Mouse (Mus musculus) midbrain, embryonic 15.5 days (tissue): ENCODE results near the gene Rogdi. TPM values are rescaled to one million over a fixed set of nuclear protein-coding genes. Genes with fewer than 3 reads are reported as not detected.

Experiments
- ATAC-seq: fragments of 200-750 bp; cut with Nextera tagmentation; replicated peaks from 2 replicates; pipeline ENCODE4 v1.8.0; 2017; ENCODE audit warnings: moderate TSS enrichment
- H3K27ac ChIP-seq: fragments of 300-500 bp; sonication (generic); 2 replicates; pipeline ENCODE4 v1.5.1; 2015; ENCODE audit warnings: mild to moderate bottlenecking, inconsistent platforms
- H3K27me3 ChIP-seq: fragments of 300-500 bp; sonication (generic); replicated peaks from 2 replicates; pipeline ENCODE4 v1.6.1; 2015; ENCODE audit warnings: inconsistent platforms
- H3K36me3 ChIP-seq: fragments of 300-500 bp; sonication (generic); replicated peaks from 2 replicates; pipeline ENCODE4 v1.6.1; 2015; ENCODE audit warnings: inconsistent platforms
- H3K4me1 ChIP-seq: fragments of 300-500 bp; sonication (generic); 2 replicates; pipeline ENCODE4 v1.6.1; 2015; ENCODE audit warnings: inconsistent platforms
- H3K4me2 ChIP-seq: fragments of 300-500 bp; sonication (generic); 2 replicates; pipeline ENCODE4 v1.6.1; 2015; ENCODE audit warnings: inconsistent platforms, mild to moderate bottlenecking, moderate library complexity
- H3K4me3 ChIP-seq: fragments of 300-500 bp; sonication (generic); 2 replicates; pipeline ENCODE4 v1.5.1; 2015; ENCODE audit warnings: mild to moderate bottlenecking, inconsistent platforms
- H3K9ac ChIP-seq: fragments of 300-500 bp; sonication (generic); 2 replicates; pipeline ENCODE4 v1.6.1; 2015; ENCODE audit warnings: mild to moderate bottlenecking, inconsistent platforms
- H3K9me3 ChIP-seq: fragments of 300-500 bp; sonication (generic); 2 replicates; pipeline ENCODE4 v1.6.1; 2016; ENCODE audit warnings: inconsistent platforms
- WGBS: fragments of 180-500 bp; shearing (Covaris S2); methylation state at CpG from one replicate; pipeline ENCODE4 v1.1.7; 2015; ENCODE audit warnings: mixed read lengths; 5-methylcytosine and 5-hydroxymethylcytosine counted together
- polyA plus RNA-seq: library from polyadenylated mRNA; unstranded; fragments of >200 nt; fragmentation: Nextera tagmentation; extraction: Ambion mirVana; gene quantifications from 2 replicates; pipeline ENCODE4 v1.2.1, GENCODE M21; 2015

The Rogdi gene
- polyA plus RNA-seq, result 157 TPM in 2 replicates

GRCm38 (mm10) chr16:5013054-5013838 is at the start of gene Rogdi:
Gene Rogdi, minus strand, starts transcription at chr16:5013553.
- peak within 1 kb of the TSS; percentile 70 for H3K9ac ChIP-seq
- H3K4me3 ChIP-seq, result peak within 1 kb of the TSS; percentile 72
- no peaks in the 10 kb centered on the region for H3K9me3 ChIP-seq
- H3K4me2 ChIP-seq, result peak within 1 kb of the TSS; percentile 55
- peaks cover 30% of the 10 kb centered on the region for H3K36me3 ChIP-seq
- peaks cover 13% of the 10 kb centered on the region for H3K4me1 ChIP-seq
- peak within 1 kb of the TSS; percentile 86 for H3K27ac ChIP-seq
- no peaks in the 10 kb centered on the region for H3K27me3 ChIP-seq
- ATAC-seq, result peak; percentile 99
- under 1% methylated on average over 62 of the region's 63 CpGs for WGBS

- Histone ChIP-seq H3K27me3 (no peaks in the 10 kb centered on the region), H3K9me3 (no peaks in the 10 kb centered on the region), H3K27ac (no peak overlapping the region), H3K36me3 (peaks cover 20% of the 10 kb centered on the region), H3K4me3 (no peak overlapping the region), H3K4me1 (0 out of 2 replicates have a peak, but pooled peaks cover 6% of the 10 kb centered on the region), H3K9ac (no peak overlapping the region), H3K4me2 (no peak overlapping the region)
- no peak for ATAC-seq
- 90% methylated on average over 1 of the region's 1 CpGs for WGBS
These were observed 44.8 kb upstream of the Rogdi start for GRCm38 (mm10) chr16:5058114-5058513.

- peak overlapping the region; percentile 94 for H3K4me3 ChIP-seq
- H3K9me3 ChIP-seq, result no peaks in the 10 kb centered on the region
- peak overlapping the region; percentile 90 for H3K4me2 ChIP-seq
- H3K4me1 ChIP-seq, result peaks cover 41% of the 10 kb centered on the region
- ATAC-seq, result peak; percentile 84
- under 1% methylated on average over 77 of the region's 78 CpGs for WGBS
- no peaks in the 10 kb centered on the region for H3K27me3 ChIP-seq
- peak overlapping the region; percentile 91 for H3K9ac ChIP-seq
- peaks cover 19% of the 10 kb centered on the region for H3K36me3 ChIP-seq
- peak overlapping the region; percentile 96 for H3K27ac ChIP-seq
These were observed 37.1 kb upstream of the Rogdi start for GRCm38 (mm10) chr16:5050251-5051110.

GRCm38 (mm10) chr16:5049774-5050234 is 36.5 kb upstream of the Rogdi start, which contains the start of the genes Glyr1 and Ubn1:
Gene Glyr1, minus strand, starts transcription at chr16:5049863.
Gene Ubn1, plus strand, starts transcription at chr16:5050057.
- Histone ChIP-seq H3K27me3 (no peaks in the 10 kb centered on the region), H3K36me3 (peaks cover 25% of the 10 kb centered on the region), H3K27ac (peak within 1 kb of the TSS; percentile 96), H3K9ac (peak within 1 kb of the TSS; percentile 91), H3K4me2 (peak within 1 kb of the TSS; percentile 90), H3K9me3 (no peaks in the 10 kb centered on the region), H3K4me1 (peaks cover 41% of the 10 kb centered on the region), H3K4me3 (peak within 1 kb of the TSS; percentile 94)
- under 1% methylated on average over 56 of the region's 56 CpGs for WGBS
- peak; percentile 100 for ATAC-seq

- Histone ChIP-seq H3K4me2 (peak overlapping the region; percentile 83), H3K4me3 (peak overlapping the region; percentile 94), H3K4me1 (peaks cover 41% of the 10 kb centered on the region), H3K9me3 (no peaks in the 10 kb centered on the region), H3K27ac (peak overlapping the region; percentile 88), H3K27me3 (no peaks in the 10 kb centered on the region), H3K9ac (peak overlapping the region; percentile 86), H3K36me3 (peaks cover 27% of the 10 kb centered on the region)
- peak; percentile 79 for ATAC-seq
- WGBS, result under 1% methylated on average over 38 of the region's 38 CpGs
These were observed 35.9 kb upstream of the Rogdi start for GRCm38 (mm10) chr16:5049182-5049773.

GRCm38 (mm10) chr16:5045322-5045721 is 32.0 kb upstream of the Rogdi start:
- H3K9me3 ChIP-seq, result no peaks in the 10 kb centered on the region
- no peaks in the 10 kb centered on the region for H3K27me3 ChIP-seq
- peaks cover 57% of the 10 kb centered on the region for H3K36me3 ChIP-seq
- H3K4me3 ChIP-seq, result no peak overlapping the region
- no peak overlapping the region for H3K4me2 ChIP-seq
- WGBS, result 98% methylated on average over 3 of the region's 3 CpGs
- H3K9ac ChIP-seq, result no peak overlapping the region
- no peak for ATAC-seq
- no peak overlapping the region for H3K27ac ChIP-seq
- peaks cover 19% of the 10 kb centered on the region for H3K4me1 ChIP-seq

GRCm38 (mm10) chr16:5036649-5037234 is 23.4 kb upstream of the Rogdi start:
- Histone ChIP-seq H3K4me1 (no peaks in the 10 kb centered on the region), H3K9ac (no peak overlapping the region), H3K27me3 (no peaks in the 10 kb centered on the region), H3K4me2 (no peak overlapping the region), H3K4me3 (no peak overlapping the region), H3K36me3 (peaks cover 62% of the 10 kb centered on the region), H3K9me3 (no peaks in the 10 kb centered on the region), H3K27ac (no peak overlapping the region)
- ATAC-seq, result no peak
- 76% methylated on average over 5 of the region's 5 CpGs for WGBS

GRCm38 (mm10) chr16:5035591-5035990 is 22.2 kb upstream of the Rogdi start:
- no peaks in the 10 kb centered on the region for H3K27me3 ChIP-seq
- H3K9me3 ChIP-seq, result no peaks in the 10 kb centered on the region
- H3K4me1 ChIP-seq, result no peaks in the 10 kb centered on the region
- ATAC-seq, result no peak
- H3K36me3 ChIP-seq, result peaks cover 67% of the 10 kb centered on the region
- no peak overlapping the region for H3K27ac ChIP-seq
- no peak overlapping the region for H3K9ac ChIP-seq
- no peak overlapping the region for H3K4me3 ChIP-seq
- no peak overlapping the region for H3K4me2 ChIP-seq
- 95% methylated on average over 3 of the region's 3 CpGs for WGBS

GRCm38 (mm10) chr16:5029847-5030246 is 16.5 kb upstream of the Rogdi start:
- Histone ChIP-seq H3K4me3 (no peak overlapping the region), H3K9ac (no peak overlapping the region), H3K9me3 (no peaks in the 10 kb centered on the region), H3K27ac (no peak overlapping the region), H3K36me3 (peaks cover 77% of the 10 kb centered on the region), H3K27me3 (no peaks in the 10 kb centered on the region), H3K4me2 (no peak overlapping the region), H3K4me1 (no peaks in the 10 kb centered on the region)
- WGBS, result 56% methylated on average over 2 of the region's 2 CpGs
- ATAC-seq, result no peak

- Histone ChIP-seq H3K36me3 (peaks cover 80% of the 10 kb centered on the region), H3K27me3 (no peaks in the 10 kb centered on the region), H3K27ac (no peak overlapping the region), H3K4me3 (no peak overlapping the region), H3K4me2 (no peak overlapping the region), H3K9ac (no peak overlapping the region), H3K4me1 (no peaks in the 10 kb centered on the region), H3K9me3 (no peaks in the 10 kb centered on the region)
- no peak for ATAC-seq
- WGBS, result 96% methylated on average over 3 of the region's 3 CpGs
These were observed 10.7 kb upstream of the Rogdi start for GRCm38 (mm10) chr16:5024021-5024420.

GRCm38 (mm10) chr16:5014578-5014977 is 1.2 kb upstream of the Rogdi start:
- no peak for ATAC-seq
- Histone ChIP-seq H3K36me3 (peaks cover 44% of the 10 kb centered on the region), H3K9ac (no peak overlapping the region), H3K4me1 (peaks cover 13% of the 10 kb centered on the region), H3K4me2 (no peak overlapping the region), H3K27ac (no peak overlapping the region), H3K9me3 (no peaks in the 10 kb centered on the region), H3K4me3 (no peak overlapping the region), H3K27me3 (no peaks in the 10 kb centered on the region)
- WGBS, result 90% methylated on average over 4 of the region's 4 CpGs
